Mouse (Mus musculus) brain, embryonic 14.5 days (tissue): ENCODE results near the gene Cutc.

Experiments
- CTCF ChIP-seq: fragments of 200-500 bp; IDR thresholded peaks from 2 replicates; pipeline ENCODE4 v1.5.1; 2012; ENCODE audit warnings: inconsistent platforms, mild to moderate bottlenecking, moderate library complexity, borderline replicate concordance; ENCODE audit not compliant: insufficient read depth, insufficient read length; ENCODE audit errors: extremely low read depth
- POLR2A ChIP-seq: fragments of 200-500 bp; IDR thresholded peaks from 2 replicates; pipeline ENCODE4 v1.6.1; 2012; ENCODE audit warnings: mild to moderate bottlenecking, inconsistent platforms, borderline replicate concordance; ENCODE audit not compliant: poor library complexity, insufficient read depth, insufficient read length, severe bottlenecking; ENCODE audit errors: extremely low read depth

DNA sequence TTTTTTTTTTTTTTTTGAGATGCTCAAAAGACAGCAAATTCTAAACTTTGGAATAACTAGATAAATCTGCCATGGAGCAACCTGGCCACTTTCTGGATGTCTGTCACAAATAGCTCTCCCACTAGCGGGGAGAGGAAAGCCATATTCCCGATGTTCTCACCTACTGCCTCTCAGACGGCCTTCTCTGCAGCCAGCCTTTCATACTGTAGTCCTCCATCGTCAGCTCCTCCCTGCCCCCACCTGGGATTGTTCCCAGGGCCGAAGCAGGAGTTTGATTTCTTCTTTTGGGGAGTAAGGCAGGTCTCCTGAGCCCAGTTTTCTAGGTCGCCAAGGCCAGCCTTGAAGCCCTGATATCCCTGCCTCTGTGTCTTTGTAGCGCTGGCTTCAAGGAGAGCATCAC is 21.6 kb upstream of the Cutc start:
- TF ChIP-seq CTCF (no peak), POLR2A (no peak)
